Mouse (Mus musculus) forebrain, embryonic 13.5 days (tissue): ENCODE results near the gene Gab2. TPM values are rescaled to one million over a fixed set of nuclear protein-coding genes. Genes with fewer than 3 reads are reported as not detected.
"Not testable (repeated sequence)": the region's sequence is repeated elsewhere in the genome, so short reads cannot be mapped to it uniquely, and the experiment has no call there.

Source experiments
- ATAC-seq: fragments of 200-750 bp; cut with Nextera tagmentation; 2 replicates; pipeline ENCODE4 v1.8.0; 2017
- H3K27ac ChIP-seq: fragments of 300-500 bp; sonication (generic); 2 replicates; pipeline ENCODE4 v1.5.1; 2015; ENCODE audit warnings: inconsistent platforms, mild to moderate bottlenecking, moderate library complexity
- H3K27me3 ChIP-seq: fragments of 300-500 bp; sonication (generic); 2 replicates; pipeline ENCODE4 v1.6.1; 2015; ENCODE audit warnings: mild to moderate bottlenecking, inconsistent platforms
- H3K36me3 ChIP-seq: fragments of 300-500 bp; sonication (generic); 2 replicates; pipeline ENCODE4 v1.6.1; 2015; ENCODE audit warnings: mild to moderate bottlenecking, inconsistent platforms; ENCODE audit not compliant: poor library complexity, severe bottlenecking
- H3K4me1 ChIP-seq: fragments of 300-500 bp; sonication (generic); 2 replicates; pipeline ENCODE4 v1.6.1; 2015; ENCODE audit warnings: inconsistent platforms
- H3K4me2 ChIP-seq: fragments of 300-500 bp; sonication (generic); 2 replicates; pipeline ENCODE4 v1.6.1; 2015; ENCODE audit warnings: inconsistent platforms, mild to moderate bottlenecking, moderate library complexity
- H3K4me3 ChIP-seq: fragments of 300-500 bp; sonication (generic); 2 replicates; pipeline ENCODE4 v1.5.1; 2015; ENCODE audit warnings: mild to moderate bottlenecking, inconsistent platforms
- H3K9ac ChIP-seq: fragments of 300-500 bp; sonication (generic); 2 replicates; pipeline ENCODE4 v1.6.1; 2015; ENCODE audit warnings: mild to moderate bottlenecking, inconsistent platforms
- H3K9me3 ChIP-seq: fragments of 300-500 bp; sonication (generic); replicated peaks from 2 replicates; pipeline ENCODE4 v1.6.1; 2016; ENCODE audit warnings: inconsistent platforms
- WGBS: fragments of 180-500 bp; shearing (Covaris S2); methylation state at CpG from one replicate; pipeline ENCODE4 v1.1.7; 2015; 5-methylcytosine and 5-hydroxymethylcytosine counted together
- polyA plus RNA-seq: library from polyadenylated mRNA; unstranded; fragments of >200 nt; fragmentation: Nextera tagmentation; extraction: Ambion mirVana; gene quantifications from 2 replicates; pipeline ENCODE4 v1.2.1, GENCODE M21; 2015

The Gab2 gene
- polyA plus RNA-seq, 1 experiment from 2014 or later = 9.9 TPM

- Histone ChIP-seq H3K4me3 (no peak overlapping the region), H3K9ac (no peak overlapping the region), H3K9me3 (no peaks in the 10 kb centered on the region), H3K4me1 (no peaks in the 10 kb centered on the region), H3K27ac (no peak overlapping the region), H3K36me3 (no peaks in the 10 kb centered on the region), H3K4me2 (no peak overlapping the region), H3K27me3 (no peaks in the 10 kb centered on the region)
- 68% methylated on average over 1 of the region's 1 CpGs for WGBS
- no peak for ATAC-seq
These were observed 127.6 kb downstream of the Gab2 start for GRCm38 (mm10) chr7:97208811-97209549.

DNA sequence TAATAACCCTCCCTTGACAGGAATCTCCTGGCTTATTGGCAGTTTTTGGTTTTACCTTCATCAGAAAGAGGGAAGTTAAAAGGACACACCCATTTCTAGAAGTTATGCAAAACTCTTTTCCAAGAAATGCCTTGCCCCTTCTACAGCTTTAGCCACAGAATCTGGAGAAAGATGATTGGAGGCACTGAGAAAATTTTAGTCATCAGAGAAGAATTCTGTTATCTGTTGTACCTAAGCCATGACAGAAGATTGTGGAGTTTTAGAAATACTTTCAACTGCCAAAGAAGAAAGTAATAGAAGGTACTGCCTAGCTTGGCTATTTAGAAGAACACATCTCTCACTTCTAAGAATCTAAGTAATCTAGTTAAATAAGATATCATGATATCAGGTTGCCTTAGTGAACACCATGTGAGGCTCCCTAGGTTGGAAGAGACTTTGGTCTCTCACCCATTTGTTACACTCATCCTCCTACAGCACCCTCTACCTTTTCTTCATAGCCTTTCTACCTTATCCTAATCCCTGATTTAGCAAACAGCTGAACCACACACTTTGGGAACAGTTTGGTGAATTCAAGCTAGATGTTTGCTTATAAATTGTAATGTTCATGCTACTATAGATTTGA is 128.8 kb downstream of the Gab2 start:
- no peaks in the 10 kb centered on the region for H3K27me3 ChIP-seq
- no peak for ATAC-seq
- H3K4me3 ChIP-seq = no peak overlapping the region
- no peaks in the 10 kb centered on the region for H3K9me3 ChIP-seq
- H3K27ac ChIP-seq = no peak overlapping the region
- H3K4me1 ChIP-seq = no peaks in the 10 kb centered on the region
- no peaks in the 10 kb centered on the region for H3K36me3 ChIP-seq
- H3K9ac ChIP-seq = no peak overlapping the region
- no peak overlapping the region for H3K4me2 ChIP-seq

DNA sequence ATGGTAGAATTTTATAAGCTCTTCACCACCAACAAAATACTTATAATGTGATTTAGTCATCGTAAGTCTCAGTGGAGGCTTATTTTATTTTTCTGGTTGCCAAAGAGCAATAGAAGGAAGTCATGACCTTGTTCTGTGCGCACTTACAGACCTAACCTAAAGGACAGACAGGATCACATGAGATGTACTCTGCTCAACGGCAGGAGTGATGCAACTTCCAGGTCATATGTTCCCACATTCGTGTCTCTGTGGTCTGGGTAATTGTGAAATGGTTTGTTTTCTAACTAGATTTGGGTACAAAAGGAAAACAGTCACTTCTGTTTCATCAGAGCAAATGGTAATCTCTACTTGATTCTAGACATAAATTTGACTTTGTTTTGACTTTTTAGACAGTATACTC is 129.7 kb downstream of the Gab2 start:
- WGBS = 88% methylated on average over 4 of the region's 4 CpGs
- ATAC-seq = no peak
- Histone ChIP-seq H3K27me3 (no peaks in the 10 kb centered on the region), H3K9me3 (no peaks in the 10 kb centered on the region), H3K27ac (no peak overlapping the region), H3K9ac (no peak overlapping the region), H3K4me2 (no peak overlapping the region), H3K36me3 (no peaks in the 10 kb centered on the region), H3K4me1 (no peaks in the 10 kb centered on the region), H3K4me3 (no peak overlapping the region)

DNA sequence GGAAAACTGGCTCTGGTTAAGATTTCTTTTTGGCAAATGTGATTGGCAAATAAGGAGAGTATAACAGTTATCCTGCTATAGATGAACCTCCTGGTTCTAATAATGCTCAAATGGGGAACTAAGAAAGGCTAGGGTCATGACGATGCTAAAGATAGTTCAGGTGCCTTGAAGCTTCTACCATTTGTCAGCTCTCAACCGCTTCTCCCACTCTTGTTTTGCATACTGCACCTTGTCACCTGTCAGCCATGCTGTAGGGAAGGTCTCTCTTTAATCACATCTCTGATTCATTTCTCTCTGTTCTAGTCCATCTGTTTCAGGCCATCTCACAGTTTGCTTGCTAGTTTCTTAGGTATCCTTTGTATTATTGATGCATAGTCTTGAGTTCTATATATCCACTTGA is 142.4 kb downstream of the Gab2 start:
- no peak overlapping the region for H3K27ac ChIP-seq
- no peaks in the 10 kb centered on the region for H3K27me3 ChIP-seq
- H3K9me3 ChIP-seq = no peaks in the 10 kb centered on the region
- H3K4me3 ChIP-seq = no peak overlapping the region
- peaks cover 7% of the 10 kb centered on the region; the same call in 1 of the 2 replicates for H3K36me3 ChIP-seq
- H3K9ac ChIP-seq = no peak overlapping the region
- H3K4me1 ChIP-seq = no peaks in the 10 kb centered on the region
- no peak for ATAC-seq
- WGBS = 98% methylated on average over 2 of the region's 2 CpGs
- no peak overlapping the region for H3K4me2 ChIP-seq

DNA sequence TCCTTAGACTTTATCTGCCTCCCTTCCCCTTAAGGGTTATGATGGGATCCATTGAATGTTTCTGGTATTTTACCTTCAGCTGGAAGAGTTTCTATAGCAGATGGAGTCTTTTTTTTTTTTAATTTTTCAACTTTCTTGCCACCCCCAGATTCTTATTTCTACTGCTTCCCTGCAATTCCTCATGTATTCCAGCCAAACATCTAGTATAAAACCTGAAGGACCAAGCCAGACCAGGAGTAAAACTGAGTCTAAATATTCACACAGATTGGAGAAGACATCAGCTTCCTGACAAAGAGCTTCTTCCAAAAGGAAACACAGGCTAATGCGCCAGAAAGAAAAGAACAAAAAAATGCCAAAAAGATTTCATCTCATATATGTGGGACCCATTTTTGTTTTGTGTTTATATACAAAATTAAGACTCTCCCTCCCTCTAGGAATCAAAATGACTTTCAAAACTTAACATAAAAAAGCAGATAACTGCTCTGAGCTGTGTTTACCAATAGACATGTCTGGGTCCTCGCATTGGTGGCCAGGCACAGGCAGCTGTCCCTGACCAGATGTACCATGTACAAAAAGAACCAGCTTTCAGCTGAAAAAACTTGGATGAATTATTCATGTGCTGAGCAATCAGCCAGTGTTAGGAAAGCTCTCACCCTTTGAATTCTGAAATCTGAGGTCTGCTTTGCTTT is 164.0 kb downstream of the Gab2 start:
- 63% methylated on average over 2 of the region's 2 CpGs for WGBS
- H3K9me3 ChIP-seq = no peaks in the 10 kb centered on the region
- peak; percentile 93 for ATAC-seq
- no peaks in the 10 kb centered on the region for H3K36me3 ChIP-seq
- H3K4me1 ChIP-seq = 0 out of 2 replicates have a peak, but pooled peaks cover 15% of the 10 kb centered on the region
- H3K9ac ChIP-seq = no peak overlapping the region
- no peak overlapping the region for H3K4me2 ChIP-seq
- no peak overlapping the region for H3K4me3 ChIP-seq
- no peaks in the 10 kb centered on the region for H3K27me3 ChIP-seq
- peak overlapping the region; percentile 54 for H3K27ac ChIP-seq

DNA sequence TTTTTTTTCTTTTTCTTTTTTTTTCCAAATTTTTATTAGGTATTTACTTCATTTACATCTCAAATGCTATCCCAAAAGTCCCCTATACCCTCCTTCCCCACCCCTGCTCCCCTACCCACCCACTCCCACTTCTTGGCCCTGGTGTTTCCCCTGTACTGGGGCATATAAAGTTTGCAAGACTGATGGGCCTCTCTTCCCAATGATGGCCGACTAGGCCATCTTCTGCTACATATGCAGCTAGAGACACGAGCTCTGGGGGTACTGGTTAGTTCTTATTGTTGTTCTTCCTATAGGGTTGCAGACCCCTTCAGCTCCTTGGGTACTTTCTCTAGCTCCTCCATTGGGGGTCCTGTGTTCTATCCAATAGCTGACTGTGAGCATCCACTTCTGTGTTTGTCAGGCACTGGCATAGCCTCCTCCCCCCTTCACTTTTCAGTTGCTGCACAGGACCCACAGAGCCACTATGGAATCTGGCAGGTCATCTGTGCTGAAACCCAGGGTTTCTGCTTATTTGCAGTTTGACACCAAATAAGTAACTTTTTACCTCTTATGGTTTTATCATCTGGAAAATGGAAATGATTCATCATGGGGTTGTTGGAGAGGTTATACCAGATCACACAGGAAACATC is 164.7 kb downstream of the Gab2 start:
- H3K9me3 ChIP-seq, H3K36me3 ChIP-seq, H3K9ac ChIP-seq, H3K4me2 ChIP-seq, H3K27ac ChIP-seq, H3K27me3 ChIP-seq, H3K4me3 ChIP-seq: not testable (repeated sequence)
- 0 out of 2 replicates have a peak, but pooled peaks cover 15% of the 10 kb centered on the region for H3K4me1 ChIP-seq
- ATAC-seq = peak; percentile 51; the same call in 1 of the 2 replicates
- WGBS = 59% methylated on average over 2 of the region's 2 CpGs

DNA sequence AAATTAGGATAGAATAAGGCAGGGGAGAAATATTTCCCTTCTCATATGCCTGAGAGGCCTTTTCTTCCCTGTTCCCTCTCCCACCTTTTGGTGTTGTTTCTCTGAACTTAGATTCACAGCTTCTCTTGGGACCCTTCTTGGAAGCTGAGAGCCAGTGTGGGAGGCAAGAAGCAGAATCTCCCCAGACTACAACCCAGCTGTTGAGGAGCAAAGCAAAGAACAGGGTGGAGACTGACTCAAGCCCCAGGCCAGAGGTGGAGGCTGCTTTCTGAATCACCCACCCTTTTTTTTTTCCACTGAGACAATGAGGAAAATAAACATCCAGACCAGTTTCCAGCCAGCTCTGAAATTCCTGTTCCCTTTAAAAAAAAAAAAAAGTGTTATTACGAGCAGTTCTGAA is 166.3 kb downstream of the Gab2 start:
- H3K27me3 ChIP-seq = no peaks in the 10 kb centered on the region
- WGBS = 77% methylated on average over 1 of the region's 1 CpGs
- no peak overlapping the region for H3K9ac ChIP-seq
- no peak overlapping the region for H3K4me2 ChIP-seq
- no peaks in the 10 kb centered on the region for H3K9me3 ChIP-seq
- no peaks in the 10 kb centered on the region for H3K36me3 ChIP-seq
- no peak overlapping the region for H3K4me3 ChIP-seq
- no peak overlapping the region for H3K27ac ChIP-seq
- ATAC-seq = no peak
- 0 out of 2 replicates have a peak, but pooled peaks cover 15% of the 10 kb centered on the region for H3K4me1 ChIP-seq

DNA sequence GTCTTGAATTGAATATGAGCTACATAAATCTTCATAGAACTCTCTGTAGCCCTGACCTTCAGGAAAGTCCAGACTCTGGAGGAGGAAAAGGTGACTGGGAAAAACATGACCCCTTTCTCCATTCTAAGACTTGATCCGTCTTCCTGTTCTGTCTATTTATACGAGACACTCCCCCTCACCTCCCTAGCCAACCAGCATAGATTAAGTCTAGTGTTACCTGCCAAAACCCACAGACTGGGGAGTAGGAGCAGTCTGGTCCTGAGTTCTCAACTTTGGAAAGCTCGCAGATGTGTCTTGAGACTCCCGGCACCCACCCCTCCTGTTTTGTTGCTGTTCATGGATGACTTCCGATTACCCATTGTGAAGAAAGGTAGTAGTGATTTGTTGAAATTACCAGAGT is 166.8 kb downstream of the Gab2 start:
- 0 out of 2 replicates have a peak, but pooled peaks cover 15% of the 10 kb centered on the region for H3K4me1 ChIP-seq
- no peak overlapping the region for H3K27ac ChIP-seq
- H3K4me2 ChIP-seq = no peak overlapping the region
- H3K9ac ChIP-seq = no peak overlapping the region
- 86% methylated on average over 5 of the region's 5 CpGs for WGBS
- H3K36me3 ChIP-seq = no peaks in the 10 kb centered on the region
- H3K9me3 ChIP-seq = no peaks in the 10 kb centered on the region
- no peak for ATAC-seq
- no peaks in the 10 kb centered on the region for H3K27me3 ChIP-seq
- H3K4me3 ChIP-seq = no peak overlapping the region

DNA sequence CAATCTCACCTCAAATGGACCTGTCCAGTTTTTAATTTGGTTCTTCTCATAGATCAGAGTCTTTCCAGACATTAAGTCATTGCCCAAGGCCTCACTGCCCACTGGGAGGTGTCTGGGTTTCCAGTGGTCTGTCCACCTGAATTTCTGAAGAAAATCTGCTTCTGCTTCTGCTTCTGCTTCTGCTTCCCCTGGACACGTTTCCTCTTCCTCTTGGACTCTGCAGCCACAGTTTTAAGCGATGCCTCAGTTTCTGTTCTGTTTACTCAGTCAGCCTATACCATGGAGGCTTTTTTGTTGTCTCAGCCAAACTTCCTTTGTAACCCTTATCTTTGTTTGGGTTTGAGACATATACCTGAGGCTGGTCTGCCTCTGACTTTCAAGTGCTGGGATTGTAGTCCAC is 170.3 kb downstream of the Gab2 start:
- WGBS = 90% methylated on average over 2 of the region's 2 CpGs
- Histone ChIP-seq H3K9me3 (no peaks in the 10 kb centered on the region), H3K4me1 (no peaks in the 10 kb centered on the region), H3K27ac (no peak overlapping the region), H3K9ac (no peak overlapping the region), H3K4me3 (no peak overlapping the region), H3K27me3 (no peaks in the 10 kb centered on the region), H3K4me2 (no peak overlapping the region), H3K36me3 (no peaks in the 10 kb centered on the region)
- ATAC-seq = no peak

DNA sequence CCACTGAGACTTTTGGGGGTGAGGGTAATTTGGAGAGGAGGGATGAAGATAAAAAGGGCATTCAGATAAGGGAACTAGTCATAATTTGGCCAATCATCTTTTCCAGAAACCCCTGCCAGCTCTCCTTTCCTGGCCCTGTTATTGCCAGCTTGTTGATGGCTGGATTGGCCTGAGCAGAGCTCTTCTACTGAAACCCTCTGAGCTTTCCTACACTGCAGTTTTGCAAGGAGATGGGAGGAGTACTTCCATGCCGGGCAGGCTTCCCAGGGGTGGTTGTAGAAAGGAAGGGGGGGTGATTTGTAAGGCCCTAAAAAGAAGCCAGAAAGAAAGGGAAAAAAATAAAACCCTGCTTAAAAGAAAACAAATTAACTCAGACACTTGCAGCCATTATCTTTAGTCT is 181.2 kb downstream of the Gab2 start:
- H3K4me1 ChIP-seq = no peaks in the 10 kb centered on the region
- no peaks in the 10 kb centered on the region for H3K9me3 ChIP-seq
- no peak overlapping the region for H3K9ac ChIP-seq
- WGBS = 58% methylated on average over 1 of the region's 1 CpGs
- no peak for ATAC-seq
- no peak overlapping the region for H3K4me3 ChIP-seq
- no peaks in the 10 kb centered on the region for H3K36me3 ChIP-seq
- H3K27ac ChIP-seq = no peak overlapping the region
- H3K27me3 ChIP-seq = no peaks in the 10 kb centered on the region
- no peak overlapping the region for H3K4me2 ChIP-seq

- Histone ChIP-seq H3K4me2 (no peak overlapping the region), H3K27me3 (no peaks in the 10 kb centered on the region), H3K4me1 (no peaks in the 10 kb centered on the region), H3K36me3 (peaks cover 2% of the 10 kb centered on the region; the same call in 1 of the 2 replicates), H3K4me3 (no peak overlapping the region), H3K27ac (no peak overlapping the region), H3K9me3 (no peaks in the 10 kb centered on the region), H3K9ac (no peak overlapping the region)
- no peak for ATAC-seq
These were observed 189.0 kb downstream of the Gab2 start for GRCm38 (mm10) chr7:97270367-97270766.

DNA sequence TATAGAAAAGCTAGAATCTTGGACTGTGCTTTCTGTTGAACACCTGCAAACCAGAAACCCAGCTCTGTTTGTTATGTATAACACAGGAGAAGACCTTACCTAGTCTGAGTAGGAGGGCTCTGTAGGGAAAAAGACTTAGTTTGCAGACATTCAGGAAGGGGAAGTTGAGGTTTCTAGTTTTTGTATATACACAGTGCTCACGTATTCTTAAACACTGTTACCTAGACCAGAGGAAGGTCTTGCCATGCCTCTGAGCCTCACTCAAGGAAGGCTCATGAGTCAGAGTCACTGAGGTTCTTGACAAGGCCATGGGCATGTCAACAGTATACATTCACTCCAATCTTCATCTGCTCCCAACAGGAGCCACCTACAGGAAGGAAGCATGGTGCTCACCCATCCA is 189.7 kb downstream of the Gab2 start:
- no peak overlapping the region for H3K9ac ChIP-seq
- H3K36me3 ChIP-seq = peaks cover 2% of the 10 kb centered on the region; the same call in 1 of the 2 replicates
- H3K4me2 ChIP-seq = no peak overlapping the region
- H3K4me1 ChIP-seq = no peaks in the 10 kb centered on the region
- no peak overlapping the region for H3K4me3 ChIP-seq
- H3K27ac ChIP-seq = no peak overlapping the region
- WGBS = 83% methylated on average over 1 of the region's 1 CpGs
- no peak for ATAC-seq
- H3K27me3 ChIP-seq = no peaks in the 10 kb centered on the region
- no peaks in the 10 kb centered on the region for H3K9me3 ChIP-seq
